Mouse (Mus musculus): ENCODE results near the gene 1600014C23Rik.

GRCm38 (mm10) chr17:45749100-45749499 lies 15.5 kb upstream of the 1600014C23Rik start:
- TF ChIP-seq POLR2A (IDR thresholded peaks at IDR 0.05; ENCODE audit: borderline replicate concordance, low read depth, low read length) (no peak), CTCF (IDR thresholded peaks at IDR 0.05; ENCODE audit: low read depth, low read length) (no peak)

All from bone marrow macrophage, adult 2 months (primary cell).